Mouse (Mus musculus): ENCODE results near the gene Tbc1d12.

DNA sequence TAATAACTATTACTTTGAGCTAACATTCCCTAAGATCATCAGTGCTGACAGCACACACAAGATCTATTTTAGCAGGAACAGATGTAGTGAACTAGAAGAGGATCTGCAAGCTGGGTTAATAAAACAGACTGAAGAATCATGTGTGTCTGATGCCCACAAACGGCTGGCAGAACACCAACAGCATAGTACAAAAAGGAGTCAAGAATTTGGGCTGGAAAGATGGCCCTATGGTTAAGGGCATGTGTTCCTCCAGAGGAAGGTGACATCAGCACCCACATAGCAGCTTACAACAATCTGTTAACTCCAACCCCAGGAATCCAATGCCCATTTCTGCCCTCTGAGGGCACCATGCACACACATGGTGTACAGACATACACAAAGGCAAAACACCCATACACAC, 38.1 kb upstream of the Tbc1d12 start:
- TF ChIP-seq ZNF384 (IDR thresholded peaks at IDR 0.05; ENCODE audit: low read depth, low read length) = no peak
- TF ChIP-seq CHD2 (IDR thresholded peaks at IDR 0.05; ENCODE audit: low read depth, low read length) = no peak
- no peak for TF ChIP-seq HCFC1 (IDR thresholded peaks at IDR 0.05; ENCODE audit: borderline replicate concordance, insufficient read depth, low read length)
- TF ChIP-seq ZC3H11A (IDR thresholded peaks at IDR 0.05; ENCODE audit: borderline replicate concordance, low read depth, low read length) = no peak
- no peak for TF ChIP-seq MAFK (IDR thresholded peaks at IDR 0.05; ENCODE audit: insufficient read depth, low read depth, low read length)

Measured in ES-E14 (cell line).